Mouse (Mus musculus) common myeloid progenitor, adult 5-6 weeks (primary cell): ENCODE results near the gene Nabp2. TPM values are rescaled to one million over a fixed set of nuclear protein-coding genes. Genes with fewer than 3 reads are reported as not detected.

ENCODE experiments used
- ATAC-seq: replicated peaks from 2 replicates; pipeline ENCODE4 v1.8.0; 2016; ENCODE audit warnings: low read depth, mild to moderate bottlenecking, moderate TSS enrichment, inconsistent platforms; ENCODE audit not compliant: poor library complexity, severe bottlenecking
- total RNA-seq: library from RNA; stranded (forward); fragments of 200-1000, 187-1606 nt; gene quantifications from 2 replicates; pipeline ENCODE4 v1.2.3, GENCODE M21; 2017

The Nabp2 gene
- 45.7 and 64.8 TPM in 2 replicates for total RNA-seq

- ATAC-seq, result peak; percentile 77
Observed at GRCm38 (mm10) chr10:128411211-128412054, at the start of gene Nabp2, which contains the start of gene Rnf41. Nabp2 (minus strand) TSS chr10:128411492. Rnf41 (plus strand) TSS chr10:128411657.

GRCm38 (mm10) chr10:128460270-128460630 is 49.0 kb upstream of the Nabp2 start:
- no peak for ATAC-seq

- peak; percentile 23; the same call in 1 of the 2 replicates for ATAC-seq
Observed at GRCm38 (mm10) chr10:128459409-128460269, 48.3 kb upstream of the Nabp2 start.

GRCm38 (mm10) chr10:128458719-128459408 is 47.6 kb upstream of the Nabp2 start, which contains the start of gene Smarcc2:
Smarcc2 (plus strand) TSS chr10:128459248.
- peak; percentile 50 for ATAC-seq

- peak; percentile 57 for ATAC-seq
Observed at GRCm38 (mm10) chr10:128458348-128458718, 47.0 kb upstream of the Nabp2 start.

GRCm38 (mm10) chr10:128457676-128458075 is 46.4 kb upstream of the Nabp2 start:
- no peak for ATAC-seq

- ATAC-seq, result peak; percentile 36
Observed at GRCm38 (mm10) chr10:128455280-128455679, 44.0 kb upstream of the Nabp2 start.

GRCm38 (mm10) chr10:128454471-128454870 is 43.2 kb upstream of the Nabp2 start:
- ATAC-seq, result no peak

GRCm38 (mm10) chr10:128451014-128451413 is 39.7 kb upstream of the Nabp2 start:
- ATAC-seq, result no peak

GRCm38 (mm10) chr10:128445407-128445806 is 34.1 kb upstream of the Nabp2 start:
- ATAC-seq, result peak; percentile 77

- no peak; the same call in 1 of the 2 replicates for ATAC-seq
Observed at GRCm38 (mm10) chr10:128444354-128444753, 33.1 kb upstream of the Nabp2 start.

- no peak for ATAC-seq
Observed at GRCm38 (mm10) chr10:128442718-128443117, 31.4 kb upstream of the Nabp2 start.

- ATAC-seq, result no peak
Observed at GRCm38 (mm10) chr10:128441324-128442119, 30.2 kb upstream of the Nabp2 start.

GRCm38 (mm10) chr10:128440407-128440806 is 29.1 kb upstream of the Nabp2 start:
- peak; percentile 46; the same call in 1 of the 2 replicates for ATAC-seq

GRCm38 (mm10) chr10:128438675-128439279 is 27.5 kb upstream of the Nabp2 start:
- no peak for ATAC-seq

- no peak for ATAC-seq
Observed at GRCm38 (mm10) chr10:128436376-128436775, 25.1 kb upstream of the Nabp2 start.

- no peak for ATAC-seq
Observed at GRCm38 (mm10) chr10:128435873-128436272, 24.6 kb upstream of the Nabp2 start.

GRCm38 (mm10) chr10:128435186-128435823 is 24.0 kb upstream of the Nabp2 start:
- no peak for ATAC-seq
